Mouse (Mus musculus) erythroblast, embryonic 14.5 days (primary cell): ENCODE results near the gene Lrrc75a.

Experiments
- GATA1 ChIP-seq: IDR thresholded peaks from 2 replicates; pipeline ENCODE4 v1.6.1; 2012; ENCODE audit warnings: low read length, inconsistent platforms, mixed read lengths
- TAL1 ChIP-seq: IDR thresholded peaks from 3 replicates; pipeline ENCODE4 v1.6.1; 2012; ENCODE audit warnings: low read length, inconsistent platforms, mixed read lengths

DNA sequence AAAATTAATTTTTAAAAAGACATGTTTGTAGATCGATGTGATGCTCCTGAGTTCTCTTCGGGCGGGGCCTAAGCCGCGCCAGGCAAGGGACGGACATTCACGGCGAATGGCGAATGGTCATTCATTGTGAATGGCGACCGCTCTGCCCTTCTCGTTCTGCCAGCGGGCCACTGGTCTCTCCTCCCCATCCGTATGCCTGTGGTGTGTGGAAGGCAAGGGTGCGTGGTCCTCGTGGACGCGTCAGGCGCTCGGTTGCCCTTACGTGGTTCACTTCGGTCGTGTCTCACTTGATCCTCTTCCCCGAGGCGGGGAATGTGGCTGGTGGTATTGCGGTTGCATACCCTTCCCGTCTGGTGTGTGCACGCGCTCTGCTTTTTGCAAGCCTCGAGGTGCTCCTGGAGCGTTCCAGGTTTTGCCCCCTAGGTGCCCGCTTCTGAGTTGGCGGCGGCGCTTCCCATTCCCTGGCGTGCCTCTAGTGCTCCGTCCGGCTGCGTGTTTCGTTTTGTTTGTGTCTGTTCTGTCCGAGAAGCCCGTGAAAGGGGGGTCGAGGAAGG lies 87.8 kb downstream of the Lrrc75a start:
- no peak for TF ChIP-seq TAL1
- TF ChIP-seq GATA1, result no peak
